Mouse (Mus musculus): ENCODE results near the gene Mrpl52.
A peak's percentile ranks its signal among the peaks of the same experiment; 100 is the strongest.

Mrpl52 gene

DNA sequence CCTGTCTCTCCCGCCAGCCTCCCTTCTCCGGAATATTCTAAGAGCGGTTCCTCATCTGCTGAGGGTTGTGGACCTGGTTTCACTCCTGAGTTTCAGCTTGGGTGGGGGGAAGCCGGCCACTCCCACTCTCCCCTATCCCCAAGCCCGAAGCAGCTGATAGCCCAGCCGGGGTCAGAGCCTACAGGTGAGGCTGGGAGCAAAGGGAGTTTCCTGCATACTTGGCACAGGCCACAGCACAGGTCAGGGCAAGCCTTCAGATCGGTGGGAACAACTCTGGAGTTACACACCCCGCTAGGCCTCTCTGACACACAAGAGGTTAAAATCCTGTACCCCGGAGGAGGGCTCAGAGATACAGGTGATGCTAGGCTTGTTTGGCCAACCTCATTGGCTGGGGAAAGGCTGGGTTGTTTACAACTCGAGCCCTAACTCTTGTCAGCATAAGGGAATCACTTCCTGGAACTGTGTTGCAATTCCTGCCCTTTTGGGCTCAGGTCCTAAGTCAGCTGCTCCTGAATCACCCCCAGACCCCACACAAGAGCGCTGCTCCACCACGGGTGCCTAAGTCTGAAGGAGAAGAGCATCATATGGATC is 7.3 kb downstream of the Mrpl52 start:
- no peak for DNase-seq

DNA sequence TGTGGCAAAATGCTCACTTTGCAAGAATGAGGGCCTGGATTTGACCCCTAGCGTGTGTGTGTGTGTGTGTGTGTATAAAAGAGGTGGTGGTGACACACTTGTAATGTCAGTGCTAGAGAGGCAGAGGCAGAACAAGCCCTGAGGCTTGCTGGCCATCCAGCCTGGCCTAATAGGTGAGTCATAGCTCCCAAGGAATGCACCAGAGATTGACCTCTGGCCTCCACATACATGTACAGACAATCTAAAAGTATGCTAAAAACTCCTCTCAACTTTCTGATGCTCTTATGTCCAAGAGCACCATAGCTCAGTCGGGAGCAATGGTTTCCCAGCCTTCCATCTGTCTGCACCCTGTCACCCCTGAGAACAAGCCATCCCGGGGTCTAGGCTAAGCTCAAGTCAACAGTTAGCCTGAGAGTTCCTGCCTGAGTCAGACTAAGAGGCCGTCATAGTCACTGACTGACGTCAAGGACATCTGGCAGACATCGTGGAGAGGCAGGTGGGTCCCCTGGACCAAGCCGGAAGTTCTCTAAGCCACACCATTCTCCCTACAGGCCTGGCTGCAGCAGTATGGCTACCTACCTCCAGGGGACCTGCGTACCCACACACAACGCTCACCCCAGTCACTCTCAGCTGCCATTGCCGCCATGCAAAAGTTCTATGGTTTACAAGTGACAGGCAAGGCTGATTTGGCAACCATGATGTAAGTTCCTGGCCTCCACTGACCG is 8.6 kb downstream of the Mrpl52 start:
- no peak for DNase-seq

DNA sequence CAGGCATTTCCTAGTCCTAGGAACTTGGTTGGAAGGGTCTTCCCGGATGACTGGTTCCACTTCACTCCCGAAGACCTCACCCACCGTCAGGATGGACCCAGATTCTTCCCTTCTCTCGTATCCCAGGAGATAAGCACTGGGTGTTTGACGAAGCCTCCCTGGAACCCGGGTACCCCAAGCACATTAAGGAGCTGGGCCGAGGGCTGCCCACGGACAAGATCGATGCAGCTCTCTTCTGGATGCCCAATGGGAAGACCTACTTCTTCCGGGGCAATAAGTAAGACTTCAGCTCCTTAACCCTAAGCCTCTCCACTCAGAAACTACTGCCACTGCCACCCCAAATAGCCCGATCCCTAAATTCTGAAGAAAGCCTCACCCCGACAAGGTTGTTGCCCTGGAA is 12.4 kb downstream of the Mrpl52 start:
- DNase-seq: no peak

DNA sequence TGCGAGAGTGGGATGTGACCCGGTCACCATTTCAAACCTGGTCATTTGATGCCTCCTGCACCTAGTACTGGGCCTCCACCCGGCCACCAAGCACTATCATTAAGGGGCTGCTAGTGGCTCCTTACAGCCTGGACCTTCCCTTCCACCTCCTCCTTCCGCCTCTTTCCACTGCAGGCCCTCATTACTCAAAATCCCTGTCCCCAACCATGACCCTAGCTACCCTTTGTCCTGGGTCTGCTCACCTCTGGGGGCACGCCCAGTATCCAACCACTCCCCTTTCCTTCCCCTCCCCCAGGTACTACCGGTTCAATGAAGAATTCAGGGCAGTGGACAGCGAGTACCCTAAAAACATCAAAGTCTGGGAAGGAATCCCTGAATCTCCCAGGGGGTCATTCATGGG is 12.9 kb downstream of the Mrpl52 start:
- DNase-seq: no peak

DNA sequence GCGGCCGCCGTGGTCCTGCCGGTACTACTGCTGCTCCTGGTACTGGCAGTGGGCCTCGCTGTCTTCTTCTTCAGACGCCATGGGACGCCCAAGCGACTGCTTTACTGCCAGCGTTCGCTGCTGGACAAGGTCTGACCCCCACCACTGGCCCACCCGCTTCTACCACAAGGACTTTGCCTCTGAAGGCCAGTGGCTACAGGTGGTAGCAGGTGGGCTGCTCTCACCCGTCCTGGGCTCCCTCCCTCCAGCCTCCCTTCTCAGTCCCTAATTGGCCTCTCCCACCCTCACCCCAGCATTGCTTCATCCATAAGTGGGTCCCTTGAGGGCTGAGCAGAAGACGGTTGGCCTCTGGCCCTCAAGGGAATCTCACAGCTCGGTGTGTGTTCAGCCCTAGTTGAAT is 13.8 kb downstream of the Mrpl52 start:
- DNase-seq: no peak

DNA sequence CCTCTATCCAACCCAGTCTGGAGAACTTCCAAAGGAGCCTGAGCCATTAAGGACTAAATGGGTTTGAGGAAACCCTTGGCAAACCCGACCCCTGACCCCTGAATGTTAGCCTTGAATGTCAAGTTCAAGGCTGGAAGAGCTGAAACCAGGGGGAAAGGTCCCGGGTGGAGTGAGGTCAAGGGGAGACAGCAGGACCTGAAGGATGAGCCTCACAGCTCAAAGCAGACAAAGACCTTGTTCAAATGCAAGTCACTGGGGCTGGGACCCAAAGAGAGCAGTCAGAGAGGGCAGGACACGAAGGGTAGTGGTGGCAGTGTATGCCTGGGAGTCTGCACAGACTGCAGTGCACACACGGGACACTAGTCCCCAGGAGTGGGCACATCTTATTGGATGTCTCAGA is 14.7 kb downstream of the Mrpl52 start:
- DNase-seq: no peak

DNA sequence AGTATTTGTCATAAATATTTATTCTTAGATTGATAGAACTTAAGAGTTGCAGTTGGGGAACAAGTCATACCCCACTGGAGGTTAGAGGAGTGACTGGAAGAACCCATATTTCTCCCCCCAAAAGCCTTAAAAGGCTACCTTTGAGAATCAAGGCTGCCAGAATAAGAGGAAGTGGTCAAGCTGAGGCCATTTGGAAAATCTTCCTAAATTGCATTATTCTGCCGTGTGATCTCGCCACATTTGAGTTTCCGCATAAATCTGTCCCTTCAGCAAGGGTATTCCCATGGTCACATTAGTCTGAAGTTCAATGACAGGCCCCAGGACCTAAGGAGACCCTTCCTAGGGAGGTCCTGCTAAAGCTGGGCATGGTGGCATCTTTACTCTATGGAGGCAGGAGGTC is 15.8 kb downstream of the Mrpl52 start:
- no peak for DNase-seq

DNA sequence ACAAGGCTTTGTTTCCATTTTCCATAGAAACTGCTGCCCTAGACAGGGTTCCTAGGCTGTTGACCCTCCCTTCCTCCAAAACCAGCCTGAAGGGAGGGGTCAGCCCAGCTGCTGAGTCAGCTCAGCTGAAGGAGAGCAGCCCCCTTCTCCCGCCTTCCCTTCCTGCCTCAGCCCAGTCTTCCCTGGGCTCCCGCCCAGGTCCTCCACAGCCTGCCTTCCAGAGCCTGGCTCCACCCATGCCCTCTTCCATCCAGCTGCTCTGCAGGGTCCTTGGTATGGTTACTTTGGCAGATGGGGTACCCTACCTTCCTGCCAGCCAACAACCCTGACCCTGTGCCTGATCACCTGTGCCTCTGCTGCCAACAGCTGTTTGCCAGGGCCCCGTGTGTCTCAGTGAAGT is 16.5 kb downstream of the Mrpl52 start:
- DNase-seq: peak; percentile 48

DNA sequence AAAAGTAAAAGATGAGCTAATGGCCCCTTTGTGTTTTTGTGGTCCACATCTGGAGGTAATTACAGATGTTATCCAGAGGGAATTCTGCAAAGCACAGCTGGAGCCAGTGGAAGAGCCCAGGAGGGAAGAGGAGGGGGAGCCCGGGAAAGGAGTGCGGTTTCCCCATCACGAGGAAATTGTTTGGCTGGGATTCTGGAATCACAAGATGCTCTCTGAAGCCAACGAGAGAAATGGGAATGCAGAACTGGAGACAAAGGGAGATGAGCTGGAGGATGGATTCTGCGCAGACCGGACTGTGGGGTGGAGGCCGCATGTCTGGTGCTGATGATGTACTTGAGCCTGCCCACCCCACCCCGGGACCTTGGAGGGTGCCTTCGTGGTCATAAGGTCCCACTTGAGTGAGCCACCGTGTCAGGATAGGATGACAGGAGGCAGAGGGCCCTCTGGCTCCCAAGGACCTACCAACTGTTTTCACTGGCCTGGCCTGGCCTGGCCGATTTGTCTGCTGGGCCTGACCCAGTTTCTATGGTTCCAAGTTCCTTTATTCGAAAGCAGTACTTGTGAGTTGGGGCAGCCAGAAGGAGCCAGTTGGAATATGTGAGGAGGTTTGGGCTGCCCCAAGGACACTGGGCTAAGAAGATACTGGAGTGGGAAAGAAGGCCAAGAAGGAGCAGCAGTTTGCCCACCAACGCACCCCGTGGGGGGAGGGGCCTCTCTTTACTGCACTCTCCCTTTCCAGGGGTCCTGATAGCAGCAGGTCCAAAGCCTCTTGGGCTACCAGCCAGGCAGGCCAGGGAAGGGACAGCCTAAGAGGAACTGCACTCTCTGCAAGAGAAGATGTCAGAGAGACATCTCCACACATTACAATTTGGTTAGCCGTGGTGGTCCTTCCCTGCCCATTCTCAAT is 17.3 kb downstream of the Mrpl52 start:
- DNase-seq: no peak

DNA sequence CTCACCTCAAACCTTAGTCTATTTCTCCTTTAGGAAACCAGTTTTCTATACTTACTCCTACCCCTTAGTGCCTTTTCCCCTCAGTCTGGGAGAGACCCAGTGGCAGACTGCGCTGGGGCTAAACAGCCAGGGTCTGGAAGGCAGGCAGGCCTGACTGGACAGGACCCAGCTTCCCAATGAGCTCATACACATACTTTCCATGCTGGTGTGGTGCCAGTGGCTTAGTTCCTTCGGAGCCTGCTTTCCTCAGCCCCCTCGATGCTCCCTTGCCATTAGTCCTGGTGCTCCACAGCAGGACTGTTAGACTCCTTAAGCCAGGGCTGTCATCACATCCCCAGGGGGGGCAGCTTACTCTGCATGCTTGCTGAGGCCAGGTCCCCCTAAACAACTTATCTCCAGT is 18.8 kb downstream of the Mrpl52 start:
- no peak for DNase-seq

DNA sequence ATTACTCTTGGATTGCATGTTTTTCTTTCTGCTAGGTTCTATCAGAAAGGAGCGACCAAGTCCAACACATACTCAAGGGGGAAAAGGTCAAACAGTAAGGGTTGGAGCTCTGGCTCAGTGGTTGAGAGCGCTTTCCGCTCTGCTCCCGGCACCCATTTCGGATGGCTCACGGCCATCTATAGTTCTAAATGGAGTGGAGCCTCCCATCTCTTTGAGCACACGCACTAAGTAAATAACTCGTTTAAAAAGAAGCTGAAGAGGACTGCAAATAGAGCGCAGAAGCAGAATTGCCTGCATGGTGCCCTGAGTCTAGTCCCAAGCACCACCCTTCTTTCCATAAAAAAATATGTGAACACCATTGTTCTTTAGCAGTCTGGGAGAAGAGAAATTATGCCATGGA is 26.9 kb downstream of the Mrpl52 start:
- no peak for DNase-seq

DNA sequence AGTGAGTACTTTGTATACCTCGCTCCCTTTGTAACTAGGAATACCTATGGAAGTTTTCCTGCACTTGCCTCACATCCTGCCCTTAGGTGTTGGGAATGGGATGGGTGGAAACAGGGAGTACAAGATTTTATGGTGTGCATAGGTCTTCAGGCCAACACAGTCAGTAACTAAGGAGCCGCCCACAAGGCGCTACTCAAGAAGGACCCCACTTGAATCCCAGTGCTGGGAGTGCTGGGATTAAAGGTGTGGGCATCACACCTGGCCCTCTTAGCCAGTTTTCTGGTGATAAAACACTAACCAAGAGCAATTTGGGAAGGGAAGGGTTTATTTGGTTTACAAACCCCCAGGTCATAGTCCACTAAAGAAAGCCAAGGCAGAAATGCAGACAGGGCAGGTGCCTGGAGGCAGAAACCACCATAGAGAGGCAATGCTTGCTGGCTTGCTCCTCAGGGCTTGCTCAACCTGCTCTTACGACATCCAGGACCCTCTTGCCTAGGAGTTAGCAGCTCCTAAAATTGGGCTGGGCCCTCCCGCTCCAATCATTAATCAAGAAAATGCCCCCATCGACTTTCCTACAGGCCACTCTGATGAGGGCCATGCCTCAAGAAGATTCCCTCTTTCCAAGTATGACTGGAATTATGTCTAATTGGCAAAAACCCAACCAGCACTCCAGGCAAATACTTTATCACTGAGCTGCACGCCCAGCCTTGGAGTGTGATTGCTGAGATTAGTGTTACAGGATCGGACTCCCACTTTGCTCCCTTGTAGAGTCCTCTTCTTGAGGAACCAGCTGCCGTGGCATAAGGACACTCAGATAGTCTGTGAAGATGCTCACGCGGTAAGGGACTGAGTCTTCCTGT is 28.2 kb downstream of the Mrpl52 start:
- DNase-seq: no peak

DNA sequence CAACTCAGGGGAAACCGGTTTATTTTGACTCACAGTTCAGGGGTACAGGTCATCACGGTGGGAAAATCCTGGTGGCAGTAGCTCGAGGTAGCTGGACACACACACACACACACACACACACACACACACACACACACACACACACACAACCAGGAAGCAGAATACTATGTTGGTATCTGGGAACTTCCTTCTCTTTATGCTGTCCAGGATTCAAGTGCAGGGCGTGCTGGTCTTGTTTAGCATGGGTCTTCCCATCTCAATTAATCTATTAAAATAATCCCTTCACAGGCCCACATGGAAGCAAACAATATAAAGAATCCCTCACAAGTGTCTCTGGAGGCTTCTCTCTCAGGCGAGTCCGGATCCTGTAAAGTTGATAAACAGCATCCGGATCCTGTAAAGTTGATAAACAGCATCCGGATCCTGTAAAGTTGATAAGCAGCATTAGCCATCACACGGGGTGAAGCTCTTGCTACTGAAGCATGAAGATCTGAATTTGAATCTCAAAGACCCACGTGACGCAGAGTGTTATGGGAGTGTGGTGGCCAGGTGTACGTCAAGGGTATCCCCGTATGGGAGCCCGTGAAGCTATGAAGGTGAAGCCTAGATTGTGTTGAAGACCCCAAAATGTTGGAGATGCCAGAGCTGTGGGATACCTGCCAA is 31.3 kb downstream of the Mrpl52 start:
- no peak for DNase-seq

DNA sequence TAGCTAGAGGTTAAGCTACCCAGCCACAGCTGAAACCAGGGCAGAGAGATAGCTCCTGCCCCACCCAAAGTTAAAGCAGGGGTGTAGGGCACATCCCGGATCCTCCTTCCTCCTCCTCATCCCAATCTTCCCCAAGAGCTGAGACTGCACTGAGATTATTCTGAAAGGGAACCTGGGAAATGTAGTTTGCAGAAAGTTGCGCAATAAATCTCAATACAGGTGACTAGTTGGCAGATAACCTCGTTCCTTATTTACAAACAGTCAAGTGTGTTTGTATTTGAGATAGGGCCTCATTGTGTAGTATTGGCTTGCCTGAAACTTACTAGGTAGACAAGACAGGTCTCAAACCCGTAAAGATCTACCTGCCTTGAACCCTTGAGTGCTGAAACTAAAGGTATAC is 35.4 kb downstream of the Mrpl52 start:
- DNase-seq: no peak

DNA sequence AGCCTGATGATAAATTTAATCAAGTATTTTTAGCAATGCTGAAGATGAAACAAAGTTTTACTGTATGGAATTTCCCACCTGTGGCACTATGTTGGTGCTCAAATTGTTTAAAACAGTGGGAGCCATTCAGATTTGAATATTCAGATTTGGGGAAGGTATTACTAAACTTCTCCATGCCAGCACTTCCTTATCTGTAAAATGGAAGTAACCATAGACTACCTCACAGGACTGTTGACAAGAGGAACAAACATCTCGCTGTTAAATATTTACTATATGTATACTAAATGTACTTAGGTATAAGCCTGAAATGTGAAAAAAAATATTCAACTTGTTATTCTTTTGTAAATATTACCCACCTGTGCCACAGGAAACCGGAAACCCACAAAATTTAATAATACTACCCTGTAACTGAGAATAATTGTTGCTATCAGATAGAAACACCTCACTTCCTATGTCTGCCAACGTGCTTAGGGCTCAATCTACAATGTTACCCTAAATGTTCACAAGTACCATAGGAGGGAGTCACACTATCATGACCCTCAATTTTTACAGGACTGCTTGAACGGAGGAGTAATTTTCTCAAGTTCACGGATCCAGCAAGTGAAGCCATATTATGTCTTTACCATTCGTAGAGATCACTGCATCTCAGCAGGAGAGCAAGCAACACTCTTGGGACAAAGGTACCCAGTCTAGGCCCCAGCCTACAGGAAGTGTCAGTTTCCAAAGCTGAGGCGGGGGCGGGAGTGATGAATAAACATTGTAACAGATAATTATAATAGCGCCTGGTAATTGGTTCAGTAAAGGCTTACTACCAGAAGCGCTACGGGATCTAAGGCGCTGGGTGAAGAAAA is 36.6 kb downstream of the Mrpl52 start:
- DNase-seq: no peak

DNA sequence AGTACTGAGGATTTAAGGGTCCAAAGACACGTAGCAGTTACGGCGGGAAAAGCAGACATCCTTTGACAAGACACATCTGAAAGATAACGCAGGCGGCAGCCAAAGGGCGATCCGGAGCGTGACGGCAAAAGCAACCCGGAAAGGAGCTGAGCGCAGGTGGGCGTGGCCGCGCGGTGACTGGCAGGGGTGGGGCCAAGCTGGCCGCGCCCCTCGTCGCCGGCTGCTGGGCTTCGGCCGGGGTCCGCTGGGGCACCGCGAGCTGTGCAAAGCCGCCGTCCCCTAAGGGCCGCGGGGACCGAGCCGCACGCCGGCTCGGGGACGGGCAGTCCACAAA is 37.2 kb downstream of the Mrpl52 start, which contains the start of gene Lrp10:
TSS of gene Lrp10 (plus strand) at position 179 of the 334 bp plus-strand sequence.
- DNase-seq: peak; percentile 96

DNA sequence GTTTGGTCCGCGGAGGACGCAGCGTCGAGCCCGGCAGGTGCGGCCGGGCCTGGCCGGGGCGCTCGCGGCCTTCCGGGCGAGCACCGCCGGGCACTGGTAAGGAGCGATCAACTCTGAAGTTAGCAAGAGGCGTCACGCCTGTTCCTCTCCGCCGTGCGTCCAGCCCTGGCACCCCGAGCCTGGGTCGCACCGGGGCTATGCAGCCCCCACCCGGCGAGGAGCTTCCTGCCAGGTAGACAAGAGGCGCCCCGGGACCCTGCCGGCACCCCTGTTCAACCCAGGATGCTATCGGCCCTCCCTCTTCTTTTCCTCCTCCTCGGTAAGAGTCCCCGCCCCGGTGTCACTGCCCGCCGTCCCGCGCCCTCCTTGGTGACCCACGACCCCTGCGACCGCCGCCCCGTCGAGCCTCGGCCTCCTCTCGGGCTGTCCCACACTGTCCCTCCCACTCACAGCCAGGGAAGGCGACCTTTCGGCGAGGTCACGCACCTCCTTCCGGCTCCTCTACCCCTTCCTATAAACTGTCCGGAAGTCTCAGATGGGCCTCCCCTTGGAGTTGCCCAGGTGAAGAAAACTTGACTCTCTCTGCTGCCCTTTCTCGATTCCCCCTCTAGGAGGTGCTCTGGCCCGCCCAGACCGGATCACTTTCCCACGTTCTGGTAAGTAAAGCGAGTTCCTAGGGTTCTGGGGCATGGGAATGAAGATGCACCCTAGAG is 37.7 kb downstream of the Mrpl52 start:
- DNase-seq: peak; percentile 83

DNA sequence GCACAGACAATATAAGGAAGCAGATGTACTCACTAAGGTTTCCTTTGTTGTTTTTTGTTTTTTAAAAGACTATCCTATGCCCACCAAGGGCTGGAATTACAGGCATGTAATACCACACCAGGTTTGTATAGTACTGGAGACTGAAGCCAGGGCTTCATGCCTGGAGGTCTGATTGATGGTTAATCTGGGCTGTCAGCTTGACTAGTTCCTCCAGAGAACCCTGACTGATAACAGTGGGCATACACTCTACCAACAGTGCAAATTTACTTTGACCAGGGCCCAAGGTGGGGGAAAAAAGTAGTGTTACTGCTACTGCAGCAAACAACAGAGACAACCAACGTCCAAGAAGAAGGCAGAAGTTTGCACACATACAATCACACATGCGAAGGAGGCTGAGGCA is 44.8 kb downstream of the Mrpl52 start:
- DNase-seq: no peak

DNA sequence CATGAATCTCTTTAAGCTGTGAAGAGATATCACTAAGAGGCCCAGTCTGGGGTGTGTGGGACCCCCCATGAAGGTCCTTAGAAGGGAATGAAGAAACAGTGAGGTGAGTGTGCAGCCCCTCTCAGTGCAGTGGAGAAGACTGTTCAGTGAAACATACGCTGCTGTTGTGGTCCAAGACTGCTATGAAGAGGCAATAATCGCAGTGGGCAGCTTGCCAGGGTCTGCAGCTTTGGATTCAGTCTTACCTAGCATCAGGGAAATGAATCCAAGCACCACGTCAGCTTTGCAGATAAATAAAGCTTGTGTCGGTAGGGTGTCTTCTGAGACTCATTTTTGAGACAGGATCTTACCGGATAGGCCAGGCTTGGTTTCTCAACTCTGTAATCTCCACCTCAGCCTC is 46.0 kb downstream of the Mrpl52 start:
- no peak for DNase-seq

DNA sequence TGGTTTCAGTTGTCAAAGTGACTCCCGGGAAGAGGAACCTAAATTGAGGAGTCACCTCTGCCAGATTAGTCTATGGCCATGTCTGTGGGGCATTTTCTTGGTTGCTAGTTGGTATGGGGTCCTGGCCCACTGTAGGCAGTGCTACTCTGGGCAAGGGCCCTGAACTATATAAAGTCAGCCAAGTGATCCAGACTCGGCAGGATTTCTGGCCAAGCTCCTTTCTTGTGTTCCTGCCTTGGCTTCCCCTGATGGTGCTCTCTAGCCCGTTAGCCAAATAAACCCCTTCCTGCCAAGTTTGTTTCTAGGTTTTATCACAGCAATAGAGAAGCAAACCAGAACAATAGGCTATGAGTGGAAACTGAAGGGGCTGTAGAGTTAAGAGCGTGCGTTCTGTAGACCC is 48.0 kb downstream of the Mrpl52 start:
- DNase-seq: no peak

Data from liver (tissue).